Mouse (Mus musculus): ENCODE data around the gene Slc3a2. TPM values are rescaled to one million over a fixed set of nuclear protein-coding genes. Genes with fewer than 3 reads are reported as not detected.

The Slc3a2 gene
- polyA plus RNA-seq (2015; fragmentation: Nextera tagmentation; extraction: Ambion mirVana) = 115 and 123 TPM in 2 replicates

GRCm38 (mm10) chr19:8722907-8723573, at the start of gene Slc3a2:
Gene Slc3a2, minus strand, starts transcription at chr19:8723369.
- peak within 1 kb of the TSS; percentile 96 for H3K9ac ChIP-seq
- peak; percentile 96 for ATAC-seq (replicated peaks; ENCODE audit: low FRiP score)
- H3K9me3 ChIP-seq (replicated peaks) = no peaks in the 10 kb centered on the region
- peaks cover 36% of the 10 kb centered on the region for H3K4me1 ChIP-seq
- peaks cover 31% of the 10 kb centered on the region for H3K36me3 ChIP-seq
- under 1% methylated on average over 50 of the region's 50 CpGs for WGBS
- H3K4me3 ChIP-seq (replicated peaks) = peak within 1 kb of the TSS; percentile 84
- H3K4me2 ChIP-seq = peak within 1 kb of the TSS; percentile 70
- no peaks in the 10 kb centered on the region for H3K27me3 ChIP-seq
- peak within 1 kb of the TSS; percentile 97 for H3K27ac ChIP-seq

GRCm38 (mm10) chr19:8770567-8771270, 47.5 kb upstream of the Slc3a2 start, which contains the start of gene Tmem223:
Gene Tmem223, plus strand, starts transcription at chr19:8770996.
- Histone ChIP-seq H3K36me3 (peaks cover 68% of the 10 kb centered on the region), H3K9ac (peak within 1 kb of the TSS; percentile 94), H3K4me2 (peak within 1 kb of the TSS; percentile 71), H3K27me3 (no peaks in the 10 kb centered on the region), H3K27ac (peak within 1 kb of the TSS; percentile 93), H3K4me1 (peaks cover 36% of the 10 kb centered on the region), H3K9me3 (replicated peaks) (no peaks in the 10 kb centered on the region), H3K4me3 (replicated peaks) (peak within 1 kb of the TSS; percentile 77)
- 19% methylated on average over 29 of the region's 29 CpGs for WGBS
- 0 out of 2 replicates have a peak, but pooled peaks have one; percentile 26 for ATAC-seq (replicated peaks; ENCODE audit: low FRiP score)

DNA sequence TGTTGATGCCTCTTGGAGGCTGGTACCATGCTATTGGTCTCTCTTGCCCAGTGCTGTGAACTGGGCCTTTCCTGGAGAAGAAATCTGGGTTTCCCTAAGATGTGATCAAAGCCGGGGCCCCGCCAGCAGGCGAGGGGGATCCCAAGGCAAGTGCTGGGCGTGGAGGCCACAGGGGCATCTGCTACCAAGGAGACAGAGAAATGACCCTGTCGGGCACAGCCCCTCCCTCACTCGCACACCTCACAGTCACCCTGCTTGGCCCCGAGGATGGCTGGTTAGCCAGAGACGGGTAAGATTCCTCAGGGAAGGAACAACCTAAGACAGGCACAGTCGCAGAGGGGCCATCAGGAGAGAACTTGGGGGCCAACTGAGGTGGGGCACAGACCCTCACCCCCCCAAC, 42.4 kb upstream of the Slc3a2 start:
- ATAC-seq (replicated peaks; ENCODE audit: low FRiP score) = no peak
- Histone ChIP-seq H3K4me3 (replicated peaks) (no peak overlapping the region), H3K9ac (no peak overlapping the region), H3K9me3 (replicated peaks) (peaks cover 3% of the 10 kb centered on the region), H3K36me3 (peaks cover 88% of the 10 kb centered on the region), H3K27ac (no peak overlapping the region), H3K27me3 (no peaks in the 10 kb centered on the region), H3K4me1 (peaks cover 6% of the 10 kb centered on the region), H3K4me2 (no peak overlapping the region)
- WGBS = 96% methylated on average over 9 of the region's 9 CpGs

DNA sequence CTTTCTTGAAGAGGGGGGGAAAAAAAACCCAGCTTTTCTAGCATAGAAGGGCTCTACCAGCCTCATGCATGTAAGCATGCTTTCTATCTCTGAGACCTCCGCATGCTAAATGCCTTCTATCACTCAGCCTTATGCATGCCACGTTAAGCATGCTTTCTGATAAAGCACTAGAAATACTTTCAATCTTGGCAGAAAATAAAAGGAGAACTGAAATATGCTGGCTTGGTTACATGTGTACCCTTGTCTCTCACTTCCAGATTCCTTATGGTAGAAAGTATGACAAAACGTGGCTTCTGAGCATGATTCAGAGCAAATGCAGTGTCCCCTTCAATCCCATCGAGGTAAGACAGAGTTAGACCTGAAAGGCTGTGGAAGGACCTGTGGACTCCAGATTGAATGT, 40.1 kb upstream of the Slc3a2 start:
- Histone ChIP-seq H3K9me3 (replicated peaks) (peaks cover 3% of the 10 kb centered on the region), H3K4me2 (no peak overlapping the region), H3K36me3 (peaks cover 66% of the 10 kb centered on the region), H3K27me3 (no peaks in the 10 kb centered on the region), H3K9ac (no peak overlapping the region), H3K27ac (no peak overlapping the region), H3K4me3 (replicated peaks) (no peak overlapping the region), H3K4me1 (peaks cover 6% of the 10 kb centered on the region)
- 95% methylated on average over 4 of the region's 4 CpGs for WGBS
- ATAC-seq (replicated peaks; ENCODE audit: low FRiP score) = no peak

- no peak for ATAC-seq (replicated peaks; ENCODE audit: low FRiP score)
- no peak overlapping the region for H3K9ac ChIP-seq
- no peak overlapping the region for H3K4me2 ChIP-seq
- no peaks in the 10 kb centered on the region for H3K27me3 ChIP-seq
- 93% methylated on average over 2 of the region's 2 CpGs for WGBS
- peaks cover 3% of the 10 kb centered on the region for H3K9me3 ChIP-seq (replicated peaks)
- H3K27ac ChIP-seq = no peak overlapping the region
- H3K36me3 ChIP-seq = peaks cover 42% of the 10 kb centered on the region
- H3K4me3 ChIP-seq (replicated peaks) = no peak overlapping the region
- peaks cover 16% of the 10 kb centered on the region for H3K4me1 ChIP-seq
These were observed 37.6 kb upstream of the Slc3a2 start for GRCm38 (mm10) chr19:8760757-8761156.

GRCm38 (mm10) chr19:8758899-8759298, 35.7 kb upstream of the Slc3a2 start:
- no peak overlapping the region for H3K9ac ChIP-seq
- no peak overlapping the region for H3K27ac ChIP-seq
- H3K4me2 ChIP-seq = peak overlapping the region; percentile 71; the same call in 1 of the 2 replicates
- H3K9me3 ChIP-seq (replicated peaks) = no peaks in the 10 kb centered on the region
- no peak for ATAC-seq (replicated peaks; ENCODE audit: low FRiP score)
- 0 out of 2 replicates have a peak overlapping the region, but pooled peaks have one; percentile 79 for H3K4me3 ChIP-seq (replicated peaks)
- H3K27me3 ChIP-seq = no peaks in the 10 kb centered on the region
- H3K36me3 ChIP-seq = peaks cover 40% of the 10 kb centered on the region
- H3K4me1 ChIP-seq = peaks cover 22% of the 10 kb centered on the region
- WGBS = 87% methylated on average over 2 of the region's 2 CpGs

DNA sequence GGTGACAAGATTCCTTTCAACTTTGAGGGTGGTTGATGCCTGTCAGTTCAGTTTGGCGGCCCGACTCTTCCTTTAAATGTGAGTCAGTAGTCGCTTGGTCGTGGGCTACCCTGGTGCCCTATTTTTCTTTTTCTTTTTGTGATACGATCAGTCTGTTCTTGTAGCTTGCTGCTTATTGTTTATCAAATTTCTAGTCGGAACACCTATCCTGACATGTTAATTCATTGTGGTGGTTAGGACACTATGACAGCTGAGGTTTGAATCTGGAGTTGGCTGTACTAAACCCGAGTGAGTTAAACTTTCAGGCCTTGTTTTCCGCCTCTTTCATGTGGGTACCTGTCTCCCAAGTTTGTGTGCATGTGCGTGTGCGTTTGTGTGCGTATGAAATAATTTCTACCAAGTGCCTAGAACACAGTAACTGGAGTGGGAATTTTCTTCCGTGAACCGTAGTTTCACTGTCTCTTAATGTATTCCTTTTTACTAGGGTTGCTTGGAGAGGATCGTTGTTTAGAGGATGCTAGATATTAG, 34.4 kb upstream of the Slc3a2 start:
- peak overlapping the region; percentile 94 for H3K9ac ChIP-seq
- peak overlapping the region; percentile 71 for H3K4me2 ChIP-seq
- H3K27ac ChIP-seq = peak overlapping the region; percentile 93
- 0 out of 2 replicates have a peak, but pooled peaks have one; percentile 3 for ATAC-seq (replicated peaks; ENCODE audit: low FRiP score)
- H3K36me3 ChIP-seq = peaks cover 40% of the 10 kb centered on the region
- peak overlapping the region; percentile 79 for H3K4me3 ChIP-seq (replicated peaks)
- H3K27me3 ChIP-seq = no peaks in the 10 kb centered on the region
- H3K4me1 ChIP-seq = peaks cover 22% of the 10 kb centered on the region
- WGBS = 4% methylated on average over 14 of the region's 14 CpGs
- H3K9me3 ChIP-seq (replicated peaks) = no peaks in the 10 kb centered on the region

- H3K4me3 ChIP-seq (replicated peaks) = peak within 1 kb of the TSS; percentile 79
- H3K4me2 ChIP-seq = peak within 1 kb of the TSS; percentile 71
- peaks cover 22% of the 10 kb centered on the region for H3K4me1 ChIP-seq
- peak within 1 kb of the TSS; percentile 93 for H3K27ac ChIP-seq
- peak; percentile 95 for ATAC-seq (replicated peaks; ENCODE audit: low FRiP score)
- WGBS = under 1% methylated on average over 73 of the region's 75 CpGs
- H3K9me3 ChIP-seq (replicated peaks) = no peaks in the 10 kb centered on the region
- H3K9ac ChIP-seq = peak within 1 kb of the TSS; percentile 94
- peaks cover 41% of the 10 kb centered on the region for H3K36me3 ChIP-seq
- H3K27me3 ChIP-seq = no peaks in the 10 kb centered on the region
These were observed 33.6 kb upstream of the Slc3a2 start, which contains the start of gene Nxf1 for GRCm38 (mm10) chr19:8756635-8757387. Gene Nxf1, plus strand, starts transcription at chr19:8757073.

DNA sequence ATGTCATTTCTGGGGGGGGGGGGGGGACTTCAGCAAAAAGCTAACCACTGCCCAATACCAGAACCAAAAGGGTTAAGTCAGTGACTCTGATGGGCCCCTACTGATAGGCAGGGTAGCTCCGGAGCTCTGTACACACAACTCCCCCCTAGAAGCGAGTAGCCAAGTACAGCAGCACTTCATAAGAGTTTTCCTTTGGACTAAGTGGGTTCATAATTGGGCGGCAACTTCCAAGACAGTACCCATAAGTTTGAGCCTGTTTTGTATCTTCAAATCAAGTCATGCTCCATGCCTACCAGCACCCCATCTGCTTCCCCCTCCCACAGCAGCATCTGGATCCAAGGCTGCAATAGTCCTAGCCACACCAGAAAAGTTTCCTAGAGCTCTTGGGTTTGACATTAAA, 32.5 kb upstream of the Slc3a2 start:
- H3K9ac ChIP-seq = no peak overlapping the region
- H3K27ac ChIP-seq = no peak overlapping the region
- peak overlapping the region; percentile 71 for H3K4me2 ChIP-seq
- 67% methylated on average over 3 of the region's 3 CpGs for WGBS
- H3K4me1 ChIP-seq = peaks cover 22% of the 10 kb centered on the region
- no peak for ATAC-seq (replicated peaks; ENCODE audit: low FRiP score)
- no peaks in the 10 kb centered on the region for H3K27me3 ChIP-seq
- H3K36me3 ChIP-seq = peaks cover 50% of the 10 kb centered on the region
- peak overlapping the region; percentile 79 for H3K4me3 ChIP-seq (replicated peaks)
- H3K9me3 ChIP-seq (replicated peaks) = no peaks in the 10 kb centered on the region

DNA sequence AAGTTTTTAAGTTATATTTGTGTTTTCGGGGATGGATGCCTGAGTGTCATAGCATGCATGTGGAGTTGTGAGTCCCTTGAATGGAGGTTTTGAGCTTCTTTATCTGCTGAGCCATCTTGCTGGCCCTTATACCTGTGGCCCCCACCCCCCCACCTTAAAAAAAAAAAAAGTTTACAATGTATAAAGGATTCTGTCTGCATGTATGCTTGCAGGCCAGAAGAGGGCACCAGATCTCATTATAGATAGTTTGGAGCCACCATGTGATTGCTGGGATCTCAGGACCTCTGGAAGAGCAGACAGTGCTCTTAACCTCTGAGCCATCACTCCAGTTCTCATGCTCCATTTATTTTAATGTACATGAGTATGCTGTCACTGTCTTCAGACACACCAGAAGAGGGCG, 24.2 kb upstream of the Slc3a2 start:
- no peak overlapping the region for H3K9ac ChIP-seq

DNA sequence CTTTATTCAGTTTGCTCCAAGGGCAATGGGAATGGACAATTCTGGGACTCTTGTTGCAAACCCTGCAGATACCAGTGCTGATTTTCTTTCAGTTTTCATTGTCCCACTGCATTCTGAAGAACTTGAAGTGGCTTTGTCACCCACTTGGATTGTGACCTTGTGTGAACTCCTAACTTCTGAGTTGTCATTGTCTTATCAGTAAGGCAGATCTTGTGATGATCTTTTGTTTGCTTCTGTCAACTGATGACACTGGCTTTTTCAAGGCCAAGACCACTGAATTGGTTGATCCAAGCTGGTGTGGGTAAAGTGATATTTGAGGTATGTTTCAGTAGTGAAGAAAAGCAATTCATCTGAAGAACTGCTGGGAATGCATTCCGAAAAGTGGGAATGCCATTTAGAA, 22.2 kb upstream of the Slc3a2 start:
- 94% methylated on average over 1 of the region's 1 CpGs for WGBS
- Histone ChIP-seq H3K9me3 (replicated peaks) (no peaks in the 10 kb centered on the region), H3K4me1 (peaks cover 19% of the 10 kb centered on the region), H3K9ac (no peak overlapping the region), H3K4me3 (replicated peaks) (no peak overlapping the region), H3K36me3 (peaks cover 84% of the 10 kb centered on the region), H3K4me2 (no peak overlapping the region), H3K27ac (no peak overlapping the region), H3K27me3 (no peaks in the 10 kb centered on the region)
- no peak for ATAC-seq (replicated peaks; ENCODE audit: low FRiP score)

More for the DNA sequence above, 24.2 kb upstream of the Slc3a2 start:
- Histone ChIP-seq H3K4me2 (no peak overlapping the region), H3K9me3 (replicated peaks) (no peaks in the 10 kb centered on the region), H3K27me3 (no peaks in the 10 kb centered on the region), H3K4me1 (peaks cover 10% of the 10 kb centered on the region), H3K27ac (no peak overlapping the region), H3K4me3 (replicated peaks) (no peak overlapping the region), H3K36me3 (peaks cover 98% of the 10 kb centered on the region)
- no peak for ATAC-seq (replicated peaks; ENCODE audit: low FRiP score)
- WGBS = 66% methylated on average over 2 of the region's 2 CpGs

Data from kidney, embryonic 15.5 days (tissue).